Mouse (Mus musculus): ENCODE data around the gene Ckap2.
"Not testable (repeated sequence)": the region's sequence is repeated elsewhere in the genome, so short reads cannot be mapped to it uniquely, and the experiment has no call there.

Gene Ckap2

DNA sequence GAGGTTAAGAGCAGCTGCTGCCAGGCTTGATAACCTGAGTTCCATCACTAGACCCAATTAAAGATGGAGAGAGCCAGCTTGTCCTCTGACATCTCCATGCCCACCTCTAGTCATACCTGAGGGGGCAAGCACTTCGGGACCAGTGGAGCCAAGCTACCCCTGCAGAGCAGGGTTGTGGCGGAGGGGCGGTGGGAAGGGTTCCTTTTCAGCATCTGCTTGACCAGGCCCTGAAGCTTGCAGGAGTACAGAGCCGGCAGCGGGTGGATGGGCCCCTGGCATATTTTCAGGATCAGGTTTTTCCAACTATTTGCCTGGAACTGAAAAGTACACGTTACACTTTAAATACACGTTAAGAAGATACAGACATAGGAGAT is 37.3 kb downstream of the Ckap2 start:
- no peak for DNase-seq (ENCODE audit: low spot score)

GRCm38 (mm10) chr8:22147706-22148366 is 37.8 kb downstream of the Ckap2 start:
- no peak for DNase-seq (ENCODE audit: low spot score)

DNA sequence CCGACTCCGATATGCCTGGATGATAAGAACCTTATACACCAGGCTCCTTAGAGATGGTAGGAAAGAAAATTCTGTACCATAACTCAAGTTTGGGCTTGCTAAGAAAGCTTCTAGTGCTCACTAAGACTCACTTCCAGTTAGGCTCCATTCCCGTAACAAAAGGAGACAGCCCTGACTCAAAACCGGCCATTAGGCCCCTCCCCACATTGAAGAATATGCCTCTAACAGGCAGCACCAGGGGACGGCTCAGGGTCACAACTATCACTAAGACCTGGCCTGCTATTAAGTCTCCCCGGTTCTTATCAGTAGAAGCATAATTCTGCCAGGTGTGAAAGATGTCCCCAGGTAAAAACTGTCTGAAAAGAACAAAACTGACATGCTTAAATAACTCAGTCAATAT is 39.8 kb downstream of the Ckap2 start:
- DNase-seq (ENCODE audit: low spot score): no peak

GRCm38 (mm10) chr8:22143764-22144491 is 41.7 kb downstream of the Ckap2 start:
- no peak for DNase-seq (ENCODE audit: low spot score)

- DNase-seq (ENCODE audit: low spot score): no peak
Observed at GRCm38 (mm10) chr8:22142592-22142991, 43.0 kb downstream of the Ckap2 start.

DNA sequence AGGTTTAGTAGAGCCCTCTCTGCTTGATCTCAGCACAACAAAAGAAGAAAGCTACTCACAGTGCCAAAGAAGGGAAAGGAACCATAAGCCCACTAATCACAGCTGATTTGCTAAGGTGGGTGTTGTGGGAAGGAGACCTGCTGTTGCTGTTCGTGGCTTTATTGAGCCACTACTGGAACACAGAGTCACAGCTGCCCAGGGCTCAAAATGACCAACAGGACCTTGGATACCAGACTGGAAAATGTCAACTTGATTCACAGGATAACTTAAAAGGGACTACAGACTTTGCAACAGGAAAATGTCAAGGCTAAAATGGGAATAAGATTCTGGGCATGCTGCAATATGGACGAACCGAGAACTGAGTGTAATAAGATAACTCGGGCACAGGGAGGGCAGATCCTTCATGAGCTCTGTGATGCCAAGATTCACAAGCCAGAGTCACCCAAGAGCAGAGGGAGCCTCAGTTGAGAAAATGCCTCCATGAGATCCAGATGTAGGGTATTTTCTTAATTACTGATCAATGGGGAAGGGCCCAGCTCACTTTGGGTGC is 43.7 kb downstream of the Ckap2 start:
- no peak for DNase-seq (ENCODE audit: low spot score)

DNA sequence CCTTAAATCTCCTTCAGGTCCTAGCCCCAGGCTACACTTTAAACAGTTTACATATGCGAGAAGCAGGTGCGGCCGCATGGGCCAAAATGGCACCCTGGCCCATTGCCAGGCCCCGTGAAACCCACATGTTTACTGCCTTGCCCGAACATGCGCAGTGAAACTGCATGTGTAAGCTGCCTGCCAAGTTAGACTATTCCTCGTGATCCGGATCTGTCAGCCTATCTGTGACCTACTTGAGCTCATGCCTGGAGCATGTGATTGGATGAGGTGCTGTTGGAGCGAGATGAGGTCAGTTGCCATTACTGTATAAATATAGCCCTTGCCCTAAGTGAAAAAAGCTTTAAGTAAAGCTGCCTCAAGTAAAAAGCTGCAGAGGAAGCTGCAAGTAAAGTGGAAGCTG is 49.2 kb downstream of the Ckap2 start:
- DNase-seq (ENCODE audit: low spot score): not testable (repeated sequence)

- DNase-seq (ENCODE audit: low spot score): no peak
Observed at GRCm38 (mm10) chr8:22134750-22135135, 50.9 kb downstream of the Ckap2 start.

GRCm38 (mm10) chr8:22134078-22134749 is 51.4 kb downstream of the Ckap2 start:
- no peak for DNase-seq (ENCODE audit: low spot score)

DNA sequence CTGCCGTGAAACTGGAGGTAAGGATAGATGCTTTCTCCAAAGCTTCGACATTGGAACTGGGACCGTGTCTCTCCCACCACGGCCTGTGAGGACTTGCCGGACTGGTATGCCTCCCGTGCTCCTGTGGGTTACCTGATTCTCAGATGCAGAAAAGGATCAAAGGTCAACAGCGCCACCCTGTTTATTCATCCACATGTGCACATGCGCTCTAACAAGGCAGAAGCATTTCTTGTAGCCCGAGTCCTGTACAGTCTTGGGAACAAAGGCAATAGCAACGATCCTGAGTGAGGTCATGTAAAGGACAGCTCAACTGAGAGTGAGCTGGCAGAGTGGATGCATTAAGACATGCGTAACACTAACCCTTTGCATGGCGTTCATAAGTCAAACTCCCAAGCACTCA is 53.6 kb downstream of the Ckap2 start:
- no peak for DNase-seq (ENCODE audit: low spot score)

GRCm38 (mm10) chr8:22124220-22125152 is 61.1 kb downstream of the Ckap2 start, which contains the start of gene Nek5:
TSS of gene Nek5 (minus strand) at chr8:22125053.
- peak; percentile 48 for DNase-seq (ENCODE audit: low spot score)

All from testis, postnatal 14 days (tissue).